Mouse (Mus musculus): ENCODE results near the gene Cabin1. TPM values are rescaled to one million over a fixed set of nuclear protein-coding genes. Genes with fewer than 3 reads are reported as not detected.

Gene Cabin1
- total RNA-seq, 2 experiments from 2014 or later = 79.8 to 82.9 TPM

DNA sequence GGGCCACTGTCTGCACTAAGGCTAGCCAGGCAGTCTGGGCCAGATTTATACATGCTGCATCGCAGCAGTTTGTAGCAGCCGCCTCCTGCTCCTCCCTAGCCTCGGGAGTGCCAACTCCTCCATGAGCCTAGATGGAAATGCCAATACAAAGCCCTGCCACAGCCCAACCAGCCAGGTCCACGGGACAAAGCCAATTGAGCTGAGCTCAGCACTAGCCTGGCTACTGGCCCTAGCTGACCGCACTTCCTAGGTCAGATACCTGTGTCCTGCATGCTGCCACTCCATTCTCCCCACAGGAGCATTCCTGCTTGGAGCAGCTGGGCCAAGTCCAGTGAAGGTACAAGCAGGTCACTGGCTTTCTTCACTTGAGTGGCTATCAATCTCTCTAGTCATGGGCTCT, 86.2 kb downstream of the Cabin1 start:
- intact Hi-C loops (cut with DNase I) = no loop called here
- no peak for DNase-seq (ENCODE audit: low spot score in 2 of 2)

- no peak for DNase-seq (ENCODE audit: low spot score in 2 of 2)
- intact Hi-C loops (cut with DNase I) = no loop called here
Observed at GRCm38 (mm10) chr10:75677571-75677970, 86.6 kb downstream of the Cabin1 start.

DNA sequence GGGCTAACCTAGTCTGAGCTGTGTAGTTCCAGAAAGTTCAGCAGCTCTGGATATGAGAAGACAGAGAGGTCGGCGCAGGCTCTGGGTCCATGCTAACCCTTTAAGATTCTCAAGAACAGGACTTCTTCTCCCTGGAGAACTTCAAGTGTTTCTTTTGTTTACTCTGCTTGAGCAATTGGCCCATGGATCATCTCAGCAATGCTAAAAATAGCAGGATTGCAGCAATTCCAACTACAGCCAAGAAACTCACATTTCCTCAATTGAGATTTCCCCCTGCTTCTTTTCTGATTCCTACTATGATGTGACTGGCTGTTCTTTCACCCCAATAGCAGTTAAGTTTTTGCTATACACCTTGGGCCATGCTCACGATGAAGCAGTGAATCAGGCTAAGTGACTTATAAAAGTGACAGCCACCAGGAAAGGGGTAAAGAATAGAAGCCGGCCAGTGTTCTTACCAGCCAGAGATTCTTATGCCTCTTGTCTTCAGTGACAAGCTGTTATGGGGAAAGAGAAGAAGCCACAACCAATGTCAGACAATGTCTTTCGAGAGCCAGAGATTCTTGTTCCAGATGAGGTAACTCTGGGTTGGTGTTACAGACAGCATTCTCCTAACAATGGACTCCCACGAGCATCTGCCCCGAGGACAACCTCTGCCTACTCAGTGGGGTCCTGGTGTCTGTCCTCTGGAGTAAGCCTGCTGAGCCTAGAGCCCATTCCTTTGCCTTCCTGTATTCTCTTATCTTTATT, 87.1 kb downstream of the Cabin1 start:
- intact Hi-C loops (cut with DNase I) = no loop called here
- DNase-seq (ENCODE audit: low spot score in 2 of 2) = no peak

- intact Hi-C loops (cut with DNase I) = no loop called here
- no peak for DNase-seq (ENCODE audit: low spot score in 2 of 2)
Observed at GRCm38 (mm10) chr10:75676286-75676685, 87.9 kb downstream of the Cabin1 start.

- no peak for DNase-seq (ENCODE audit: low spot score in 2 of 2)
- intact Hi-C loops (cut with DNase I) = no loop called here
Observed at GRCm38 (mm10) chr10:75675594-75675993, 88.5 kb downstream of the Cabin1 start.

- intact Hi-C loops (cut with DNase I) = no loop called here
- no peak for DNase-seq (ENCODE audit: low spot score in 2 of 2)
Observed at GRCm38 (mm10) chr10:75669936-75670335, 94.2 kb downstream of the Cabin1 start.

DNA sequence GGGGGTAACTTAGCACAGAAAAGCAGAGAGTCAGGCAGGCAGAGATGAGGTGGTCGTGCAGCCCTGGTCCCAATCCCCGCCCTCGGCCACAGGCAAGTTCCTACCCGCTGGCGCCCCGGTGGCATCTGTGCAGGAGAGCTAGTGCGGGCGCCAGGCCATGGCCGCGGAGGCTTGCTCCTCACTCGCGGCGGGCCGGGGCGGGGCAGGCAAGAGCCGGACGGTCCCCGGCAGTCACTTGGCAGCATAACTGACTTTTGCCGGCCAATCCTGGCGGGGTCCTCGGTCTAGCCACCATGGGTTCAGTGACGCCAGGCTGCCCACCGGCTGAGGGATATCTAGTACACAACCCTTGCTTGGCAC, 96.2 kb downstream of the Cabin1 start:
- DNase-seq (ENCODE audit: low spot score in 2 of 2) = no peak
- intact Hi-C loops (cut with DNase I) = no loop called here

- peak; percentile 84 to 91 for DNase-seq (ENCODE audit: low spot score in 2 of 2)
- intact Hi-C loops (cut with DNase I) = no loop called here
Observed at GRCm38 (mm10) chr10:75667115-75667910, 96.8 kb downstream of the Cabin1 start.

DNA sequence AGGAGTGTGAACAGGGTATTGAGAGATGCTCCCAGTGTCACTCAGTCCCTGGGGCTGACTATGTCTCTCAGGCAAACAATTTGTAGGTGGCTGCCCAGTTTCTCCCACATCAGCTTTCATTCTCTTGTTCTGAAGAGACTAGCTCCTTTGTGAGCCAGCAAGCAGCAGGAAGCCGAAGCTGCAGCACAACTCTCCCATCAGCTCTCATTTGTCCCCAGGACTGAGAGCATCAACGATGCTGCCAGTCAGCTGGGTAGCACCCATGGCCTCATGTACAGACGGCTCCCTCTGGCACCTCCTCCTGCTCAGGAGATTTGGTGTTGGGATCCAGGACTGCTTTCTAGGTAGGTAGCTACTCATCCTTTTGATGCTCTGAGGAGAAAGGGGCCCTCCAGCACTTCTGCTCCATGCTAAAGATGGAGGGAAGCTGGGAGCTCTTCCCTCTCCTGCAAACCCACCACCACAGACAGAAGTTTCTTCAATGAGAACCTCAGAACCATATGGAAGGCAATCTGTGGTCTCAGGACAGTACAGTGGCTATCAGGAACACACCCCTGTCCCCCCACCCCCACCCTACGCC, 97.6 kb downstream of the Cabin1 start:
- intact Hi-C loops (cut with DNase I) = no loop called here
- peak in 1 of 2 experiments; percentile 55 for DNase-seq (ENCODE audit: low spot score in 2 of 2)

GRCm38 (mm10) chr10:75664673-75665270, 99.4 kb downstream of the Cabin1 start:
- no peak for DNase-seq (ENCODE audit: low spot score in 2 of 2)
- intact Hi-C loops (cut with DNase I) = no loop called here

DNA sequence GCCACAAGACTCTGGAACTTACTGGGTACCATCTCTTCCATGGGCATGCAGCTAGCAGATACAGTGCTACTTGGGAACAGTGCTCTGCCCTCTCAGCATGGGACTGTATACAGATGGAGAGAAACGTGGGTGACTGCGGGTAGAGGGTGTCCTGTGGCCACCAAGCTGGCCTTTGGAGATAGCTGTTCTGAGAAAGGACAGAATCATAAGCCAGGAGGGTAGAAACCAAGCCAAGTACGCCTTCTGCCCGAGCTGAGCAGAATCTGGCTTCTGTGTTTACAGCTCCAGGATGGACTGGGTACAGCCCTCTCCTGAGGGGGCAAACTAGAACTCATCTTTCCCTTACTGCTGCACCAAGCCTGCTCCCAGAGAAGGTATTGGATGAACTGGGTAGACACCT, 101.6 kb downstream of the Cabin1 start:
- DNase-seq (ENCODE audit: low spot score in 2 of 2) = no peak
- intact Hi-C loops (cut with DNase I) = no loop called here

DNA sequence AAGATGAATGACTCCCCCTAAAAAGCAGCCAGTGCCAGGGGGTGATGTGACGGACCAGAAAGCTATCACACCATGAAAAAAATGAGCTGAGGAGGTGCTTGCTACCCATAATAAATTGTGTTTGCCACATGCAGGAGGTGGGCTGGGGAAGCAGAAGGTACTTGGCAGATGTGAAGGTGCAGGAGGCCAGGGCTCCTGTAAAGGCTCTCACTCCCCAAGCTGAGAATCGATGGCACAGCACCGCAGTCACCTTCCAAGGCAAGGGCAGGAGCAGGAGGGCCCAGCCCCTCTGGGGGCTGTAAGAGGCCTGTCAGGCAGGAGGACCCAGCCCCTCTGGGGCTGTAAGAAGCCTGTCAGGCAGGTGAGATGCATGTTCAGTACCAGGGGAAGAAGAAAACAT, 102.3 kb downstream of the Cabin1 start:
- intact Hi-C loops (cut with DNase I) = no loop called here
- DNase-seq (ENCODE audit: low spot score in 2 of 2) = no peak

DNA sequence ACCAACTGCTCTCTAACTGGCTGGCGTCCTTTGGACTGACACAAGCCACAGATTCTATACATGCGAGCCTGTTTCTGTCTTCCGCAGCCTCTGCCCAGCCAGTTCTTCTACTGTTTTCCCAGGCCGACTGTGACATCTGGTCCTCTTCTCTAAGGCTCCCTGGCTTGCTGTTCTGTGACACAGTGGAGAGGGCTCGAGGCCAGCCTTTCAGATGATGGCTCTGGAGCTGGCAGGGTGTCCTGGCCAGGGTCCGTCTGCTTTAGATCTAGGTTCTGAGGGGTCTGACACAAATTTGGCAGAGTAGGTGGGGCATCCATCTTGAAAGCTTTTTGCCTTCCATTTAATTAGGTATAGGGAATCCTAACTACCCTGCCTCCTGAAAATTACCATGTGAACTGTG, 102.8 kb downstream of the Cabin1 start:
- no peak for DNase-seq (ENCODE audit: low spot score in 2 of 2)
- intact Hi-C loops (cut with DNase I) = no loop called here

- intact Hi-C loops (cut with DNase I) = no loop called here
- DNase-seq (ENCODE audit: low spot score in 2 of 2) = no peak
Observed at GRCm38 (mm10) chr10:75657772-75658171, 106.4 kb downstream of the Cabin1 start.

- intact Hi-C loops (cut with DNase I) = no loop called here
- DNase-seq (ENCODE audit: low spot score in 2 of 2) = no peak
Observed at GRCm38 (mm10) chr10:75657165-75657564, 107.0 kb downstream of the Cabin1 start.

DNA sequence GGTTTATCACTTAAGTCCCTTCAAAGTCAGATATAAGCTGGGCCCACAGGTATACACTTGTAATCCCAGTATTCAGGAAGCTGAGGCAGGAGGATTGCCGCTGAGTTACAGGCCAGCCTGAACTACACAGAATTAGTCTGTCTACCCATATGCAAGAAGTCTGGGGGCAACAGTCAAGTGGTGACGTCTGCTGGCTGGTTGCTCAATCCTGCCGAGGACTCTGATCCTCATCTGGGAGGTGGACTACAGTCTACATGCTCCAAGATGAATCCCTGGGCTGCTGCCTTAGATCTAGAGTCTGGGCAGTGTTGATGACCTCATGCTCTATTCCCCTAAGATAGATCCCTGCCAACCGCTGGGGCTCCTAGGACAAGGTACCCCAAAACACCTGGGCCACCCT, 110.1 kb downstream of the Cabin1 start:
- DNase-seq (ENCODE audit: low spot score in 2 of 2) = no peak
- intact Hi-C loops (cut with DNase I) = no loop called here

DNA sequence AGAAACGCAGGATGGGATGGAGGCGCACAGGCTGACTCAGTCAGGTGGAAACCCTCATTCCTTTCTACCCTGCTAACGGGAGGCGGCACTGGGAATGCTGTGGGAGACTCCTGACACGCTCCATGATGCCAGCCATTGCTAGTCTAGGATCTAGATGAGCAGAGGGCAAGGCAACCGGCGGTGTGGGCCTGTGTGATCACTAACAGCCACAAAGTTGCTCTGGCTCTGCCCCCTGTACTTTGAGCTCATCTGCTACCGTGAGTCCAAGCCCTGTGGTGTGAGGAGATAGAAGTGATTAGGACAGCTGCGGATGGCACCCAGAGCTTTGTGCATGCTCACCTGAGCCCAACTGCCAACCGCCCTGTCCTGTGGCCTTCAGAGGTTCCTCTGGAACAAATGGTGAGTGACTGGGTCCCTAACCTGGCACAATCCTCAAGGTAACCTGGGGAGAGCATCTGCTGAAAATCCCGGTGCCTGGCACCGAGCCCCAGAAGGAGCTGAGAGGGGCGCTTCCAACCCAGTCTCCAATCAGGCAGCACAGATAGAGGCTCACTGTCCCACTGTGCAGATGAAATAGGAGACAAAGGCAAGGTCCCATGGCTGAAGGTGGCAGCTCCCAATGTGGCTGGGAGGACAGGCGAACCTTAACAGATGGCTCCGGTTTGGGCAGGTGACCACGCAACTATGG, 112.6 kb downstream of the Cabin1 start:
- no peak for DNase-seq (ENCODE audit: low spot score in 2 of 2)
- intact Hi-C loops (cut with DNase I) = no loop called here

DNA sequence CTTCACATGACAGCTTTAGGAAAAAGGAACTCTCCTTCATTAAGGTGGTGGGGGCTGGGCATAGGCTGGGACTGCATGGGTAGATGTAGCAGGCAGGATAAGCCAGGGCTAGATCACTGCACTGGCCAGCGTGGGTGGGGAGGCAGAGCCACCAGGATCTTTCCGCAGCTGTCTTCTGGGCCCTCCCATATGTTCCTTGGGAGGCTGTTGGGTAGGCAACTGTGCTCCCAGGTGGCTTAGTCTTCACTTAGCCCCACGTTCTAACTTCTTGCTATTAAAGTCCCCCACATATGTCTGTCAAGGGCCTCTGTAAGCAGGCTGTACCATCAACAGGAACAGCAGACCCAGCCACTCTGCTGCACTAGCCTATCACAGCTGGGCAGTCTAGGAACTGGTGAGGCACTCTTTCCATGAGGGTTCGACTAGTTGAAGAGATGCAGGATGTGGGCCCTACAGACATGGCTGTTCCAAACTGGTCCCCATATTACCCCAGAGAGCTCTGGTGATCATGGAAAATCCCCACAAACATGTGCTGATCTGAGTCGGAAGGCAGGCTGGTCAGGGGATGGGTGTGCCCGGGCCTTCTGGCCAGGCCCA, 113.7 kb downstream of the Cabin1 start:
- DNase-seq (ENCODE audit: low spot score in 2 of 2) = no peak
- intact Hi-C loops (cut with DNase I) = no loop called here

DNA sequence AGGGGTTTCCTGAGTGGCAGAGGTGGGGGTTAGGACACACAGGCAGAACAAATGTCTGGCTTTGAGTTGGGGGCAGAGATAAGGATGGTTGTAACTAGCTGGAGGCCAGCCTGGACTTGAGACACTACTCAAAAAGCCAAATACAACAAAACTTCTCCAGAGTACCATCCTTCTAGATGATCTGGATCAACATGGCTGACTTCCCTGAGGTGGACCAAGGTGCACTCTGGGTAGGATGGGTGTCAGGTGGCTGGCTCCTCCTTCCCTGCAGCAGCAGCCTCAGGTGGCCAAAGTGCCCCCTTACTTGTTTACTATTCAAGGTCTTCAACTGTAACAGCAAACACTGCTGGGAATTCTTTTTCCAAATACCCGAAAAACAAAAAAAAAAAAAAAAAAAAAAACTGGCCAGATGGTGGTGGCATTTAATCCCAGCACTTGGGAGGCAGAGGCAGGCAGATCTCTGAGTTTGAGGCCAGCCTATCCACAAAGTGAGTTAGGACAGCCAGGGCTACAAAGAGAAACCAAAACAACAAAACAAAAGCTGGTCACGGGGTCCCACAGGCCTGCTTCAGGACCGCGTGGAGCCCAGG, 114.6 kb downstream of the Cabin1 start:
- intact Hi-C loops (cut with DNase I) = no loop called here
- DNase-seq (ENCODE audit: low spot score in 2 of 2) = no peak
